Mouse (Mus musculus): Measurements from ENCODE around the gene Gm973. TPM values are rescaled to one million over a fixed set of nuclear protein-coding genes. Genes with fewer than 3 reads are reported as not detected.

Gm973 gene
- not detected in 2 replicates for polyA plus RNA-seq (2016; fragmentation: Nextera tagmentation; extraction: Ambion mirVana)

GRCm38 (mm10) chr1:59516026-59516917, at the start of gene Gm973:
TSS of gene Gm973 (plus strand) at chr1:59516264.
- Histone ChIP-seq H3K36me3 (no peaks in the 10 kb centered on the region), H3K4me3 (peak within 1 kb of the TSS; percentile 7; the same call in 1 of the 2 replicates), H3K27me3 (replicated peaks) (peaks cover 19% of the 10 kb centered on the region), H3K9ac (no peak within 1 kb of the TSS), H3K9me3 (replicated peaks) (no peaks in the 10 kb centered on the region), H3K27ac (peak within 1 kb of the TSS; percentile 48; the same call in 1 of the 2 replicates), H3K4me2 (peak within 1 kb of the TSS; percentile 43), H3K4me1 (peaks cover 9% of the 10 kb centered on the region; the same call in 1 of the 2 replicates)
- peak; percentile 21; the same call in 1 of the 2 replicates for ATAC-seq
- WGBS (ENCODE audit: insufficient replicate concordance), result 13% methylated on average over 25 of the region's 25 CpGs

- H3K9ac ChIP-seq, result no peak overlapping the region
- H3K4me2 ChIP-seq, result no peak overlapping the region
- peaks cover 10% of the 10 kb centered on the region; the same call in 1 of the 2 replicates for H3K4me1 ChIP-seq
- ATAC-seq, result no peak
- no peak overlapping the region for H3K27ac ChIP-seq
- 55% methylated on average over 4 of the region's 4 CpGs for WGBS (ENCODE audit: insufficient replicate concordance)
- H3K27me3 ChIP-seq (replicated peaks), result no peaks in the 10 kb centered on the region
- H3K36me3 ChIP-seq, result no peaks in the 10 kb centered on the region
- no peaks in the 10 kb centered on the region for H3K9me3 ChIP-seq (replicated peaks)
- no peak overlapping the region for H3K4me3 ChIP-seq
These were observed 46.9 kb upstream of the Gm973 start for GRCm38 (mm10) chr1:59469170-59469569.

GRCm38 (mm10) chr1:59470766-59471165, 45.3 kb upstream of the Gm973 start:
- Histone ChIP-seq H3K9ac (no peak overlapping the region), H3K27me3 (replicated peaks) (no peaks in the 10 kb centered on the region), H3K36me3 (no peaks in the 10 kb centered on the region), H3K27ac (no peak overlapping the region), H3K4me2 (no peak overlapping the region), H3K9me3 (replicated peaks) (no peaks in the 10 kb centered on the region), H3K4me3 (no peak overlapping the region), H3K4me1 (peaks cover 13% of the 10 kb centered on the region)
- no peak for ATAC-seq
- 58% methylated on average over 4 of the region's 4 CpGs for WGBS (ENCODE audit: insufficient replicate concordance)

DNA sequence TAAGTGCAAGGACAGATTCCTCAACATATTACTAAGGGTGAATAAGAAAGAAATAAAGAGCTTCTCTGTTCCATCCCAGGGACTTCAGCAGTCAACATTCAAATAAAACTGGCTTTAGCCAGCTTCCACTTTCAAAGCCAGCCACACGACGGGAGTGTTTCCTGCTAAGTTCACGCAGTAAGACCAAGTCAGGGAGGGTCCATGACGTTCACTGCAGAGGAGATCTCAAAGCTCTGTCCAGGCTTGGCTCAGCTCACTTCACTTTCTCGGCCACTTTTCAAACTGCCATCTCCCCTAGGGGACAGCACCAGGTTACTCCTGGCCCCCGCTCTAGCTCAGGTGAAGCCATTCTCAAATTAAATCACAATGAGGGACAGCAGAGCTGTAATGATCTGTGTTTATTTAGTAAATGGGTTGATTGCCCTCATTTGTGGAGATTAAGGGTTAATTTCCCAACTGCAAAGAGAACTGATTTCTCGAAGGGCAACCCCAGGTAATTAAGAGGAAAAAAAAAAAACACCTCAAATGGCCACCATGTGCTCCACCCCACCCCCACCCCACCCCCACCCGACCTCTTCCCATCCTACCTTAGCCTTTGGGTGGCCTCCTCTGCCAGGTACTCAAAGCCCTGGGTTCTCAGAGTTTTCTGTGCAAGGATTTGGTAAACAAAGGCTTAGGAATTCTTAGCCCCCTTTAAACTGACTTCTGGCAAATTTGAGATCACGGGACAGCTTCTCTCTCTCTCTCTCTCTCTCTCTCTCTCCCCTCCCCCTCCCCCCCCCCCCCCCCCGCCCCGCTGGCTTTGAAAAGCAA, 43.5 kb upstream of the Gm973 start:
- no peak overlapping the region for H3K27ac ChIP-seq
- H3K36me3 ChIP-seq, result no peaks in the 10 kb centered on the region
- WGBS (ENCODE audit: insufficient replicate concordance), result 28% methylated on average over 10 of the region's 11 CpGs
- no peak overlapping the region for H3K9ac ChIP-seq
- H3K4me1 ChIP-seq, result peaks cover 15% of the 10 kb centered on the region
- no peak overlapping the region for H3K4me2 ChIP-seq
- no peaks in the 10 kb centered on the region for H3K27me3 ChIP-seq (replicated peaks)
- H3K9me3 ChIP-seq (replicated peaks), result no peaks in the 10 kb centered on the region
- H3K4me3 ChIP-seq, result no peak overlapping the region
- no peak for ATAC-seq

- H3K27me3 ChIP-seq (replicated peaks), result no peaks in the 10 kb centered on the region
- no peaks in the 10 kb centered on the region for H3K9me3 ChIP-seq (replicated peaks)
- no peak overlapping the region for H3K9ac ChIP-seq
- no peak overlapping the region for H3K4me2 ChIP-seq
- WGBS (ENCODE audit: insufficient replicate concordance), result 54% methylated on average over 4 of the region's 4 CpGs
- ATAC-seq, result no peak
- H3K4me1 ChIP-seq, result peaks cover 15% of the 10 kb centered on the region
- H3K36me3 ChIP-seq, result no peaks in the 10 kb centered on the region
- no peak overlapping the region for H3K27ac ChIP-seq
- no peak overlapping the region for H3K4me3 ChIP-seq
These were observed 42.9 kb upstream of the Gm973 start for GRCm38 (mm10) chr1:59473181-59473555.

- Histone ChIP-seq H3K36me3 (no peaks in the 10 kb centered on the region), H3K4me3 (no peak overlapping the region), H3K9me3 (replicated peaks) (no peaks in the 10 kb centered on the region), H3K27ac (no peak overlapping the region), H3K27me3 (replicated peaks) (no peaks in the 10 kb centered on the region), H3K4me2 (no peak overlapping the region), H3K9ac (no peak overlapping the region), H3K4me1 (peaks cover 22% of the 10 kb centered on the region)
- 23% methylated on average over 2 of the region's 2 CpGs for WGBS (ENCODE audit: insufficient replicate concordance)
- ATAC-seq, result no peak
These were observed 40.4 kb upstream of the Gm973 start for GRCm38 (mm10) chr1:59475618-59476017.

- no peaks in the 10 kb centered on the region for H3K9me3 ChIP-seq (replicated peaks)
- peaks cover 36% of the 10 kb centered on the region for H3K4me1 ChIP-seq
- no peak for ATAC-seq
- no peak overlapping the region for H3K9ac ChIP-seq
- H3K27ac ChIP-seq, result no peak overlapping the region
- H3K4me2 ChIP-seq, result no peak overlapping the region
- WGBS (ENCODE audit: insufficient replicate concordance), result 77% methylated on average over 3 of the region's 3 CpGs
- H3K4me3 ChIP-seq, result no peak overlapping the region
- H3K36me3 ChIP-seq, result peaks cover 1% of the 10 kb centered on the region; the same call in 1 of the 2 replicates
- peaks cover 20% of the 10 kb centered on the region for H3K27me3 ChIP-seq (replicated peaks)
These were observed 37.2 kb upstream of the Gm973 start for GRCm38 (mm10) chr1:59478911-59479310.

GRCm38 (mm10) chr1:59480821-59481455, 35.1 kb upstream of the Gm973 start:
- H3K4me2 ChIP-seq, result peak overlapping the region; percentile 99
- H3K9me3 ChIP-seq (replicated peaks), result no peaks in the 10 kb centered on the region
- H3K36me3 ChIP-seq, result peaks cover 9% of the 10 kb centered on the region; the same call in 1 of the 2 replicates
- H3K9ac ChIP-seq, result peak overlapping the region; percentile 69
- WGBS (ENCODE audit: insufficient replicate concordance), result 8% methylated on average over 23 of the region's 23 CpGs
- H3K27me3 ChIP-seq (replicated peaks), result peaks cover 30% of the 10 kb centered on the region
- no peak for ATAC-seq
- peaks cover 48% of the 10 kb centered on the region for H3K4me1 ChIP-seq
- peak overlapping the region; percentile 80 for H3K27ac ChIP-seq
- H3K4me3 ChIP-seq, result peak overlapping the region; percentile 70

DNA sequence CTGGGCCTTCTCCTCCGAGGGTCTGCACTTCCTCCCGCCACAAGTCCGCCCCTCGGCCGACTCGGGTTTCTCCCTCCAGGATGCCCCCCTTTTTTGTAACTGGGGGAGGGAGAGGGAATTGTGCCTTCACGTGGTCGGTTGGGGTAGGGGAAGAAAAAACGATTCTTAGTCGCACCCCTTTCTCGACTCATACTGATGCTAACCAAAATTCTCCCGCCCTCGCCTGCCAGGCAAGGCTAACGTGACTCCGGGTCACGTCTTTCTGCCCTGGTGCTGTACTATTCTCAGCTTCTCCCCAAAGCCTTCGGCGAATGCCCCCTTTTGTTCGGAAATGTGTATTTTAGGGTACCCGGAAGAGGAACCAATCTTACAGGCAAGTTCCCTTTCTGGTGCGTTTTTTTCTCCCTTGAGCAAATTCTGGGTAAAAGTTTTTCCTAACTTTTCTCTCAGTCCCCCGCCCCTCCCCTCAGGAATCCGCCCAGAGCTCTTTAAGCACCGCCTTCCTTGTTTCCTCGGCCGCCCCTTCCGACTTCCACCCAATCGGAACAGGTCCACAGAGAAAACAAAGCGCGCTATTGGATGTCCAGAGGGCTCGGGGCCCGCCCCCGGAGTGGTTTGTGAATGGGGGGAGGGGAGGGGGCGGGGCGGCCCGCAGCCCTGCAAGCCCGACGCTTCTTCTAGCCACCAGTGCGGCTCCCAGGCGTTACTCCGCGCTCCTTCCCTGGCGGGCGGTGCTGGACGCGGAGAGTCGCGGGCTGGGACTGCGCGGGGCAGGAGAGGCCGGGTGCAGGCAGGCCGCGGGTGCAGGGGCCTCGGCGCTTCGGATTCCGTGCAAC, 34.4 kb upstream of the Gm973 start:
- Histone ChIP-seq H3K4me1 (peaks cover 55% of the 10 kb centered on the region), H3K27me3 (replicated peaks) (peaks cover 30% of the 10 kb centered on the region), H3K9ac (peak overlapping the region; percentile 81), H3K27ac (peak overlapping the region; percentile 87), H3K4me2 (peak overlapping the region; percentile 99), H3K9me3 (replicated peaks) (no peaks in the 10 kb centered on the region), H3K4me3 (peak overlapping the region; percentile 70), H3K36me3 (peaks cover 11% of the 10 kb centered on the region; the same call in 1 of the 2 replicates)
- under 1% methylated on average over 56 of the region's 57 CpGs for WGBS (ENCODE audit: insufficient replicate concordance)
- ATAC-seq, result peak; percentile 94

- H3K9me3 ChIP-seq (replicated peaks), result no peaks in the 10 kb centered on the region
- peaks cover 60% of the 10 kb centered on the region for H3K4me1 ChIP-seq
- peak within 1 kb of the TSS; percentile 99 for H3K4me2 ChIP-seq
- WGBS (ENCODE audit: insufficient replicate concordance), result under 1% methylated on average over 35 of the region's 35 CpGs
- peak within 1 kb of the TSS; percentile 81 for H3K9ac ChIP-seq
- peak within 1 kb of the TSS; percentile 87 for H3K27ac ChIP-seq
- peaks cover 15% of the 10 kb centered on the region for H3K36me3 ChIP-seq
- ATAC-seq, result peak; percentile 57
- peaks cover 30% of the 10 kb centered on the region for H3K27me3 ChIP-seq (replicated peaks)
- peak within 1 kb of the TSS; percentile 70 for H3K4me3 ChIP-seq
These were observed 33.8 kb upstream of the Gm973 start, which contains the start of gene Fzd7 for GRCm38 (mm10) chr1:59482331-59482695. TSS of gene Fzd7 (plus strand) at chr1:59482424.

Data from liver, embryonic 12.5 days (tissue).